Mouse (Mus musculus) erythroblast, adult 5-6 weeks (primary cell): Measurements from ENCODE around the gene Ttll2. TPM values are rescaled to one million over a fixed set of nuclear protein-coding genes. Genes with fewer than 3 reads are reported as not detected.
"Not testable (repeated sequence)": the region's sequence is repeated elsewhere in the genome, so short reads cannot be mapped to it uniquely, and the experiment has no call there.

Experiments used
- ATAC-seq: replicated peaks from 2 replicates; pipeline ENCODE4 v1.8.0; 2016; ENCODE audit warnings: moderate number of reproducible peaks, mild to moderate bottlenecking, moderate TSS enrichment, inconsistent platforms; ENCODE audit not compliant: poor library complexity, low FRiP score, severe bottlenecking
- total RNA-seq, 2 experiments: library from RNA; stranded (forward) in 1 of 2; stranded (reverse) in 1 of 2; fragments of 150-400 nt in 1 of 2; fragments of 200-764, 138-1000 nt in 1 of 2; gene quantifications; 2 replicates each; pipeline versions ENCODE4 v1.2.3 to v1.2.4; 2015 to 2017; ENCODE audit warnings: low replicate concordance in 2 of 2

Gene Ttll2
- not detected in 2 replicates for total RNA-seq (2015; ENCODE audit: low replicate concordance)
- not detected in 2 replicates for total RNA-seq (2017; ENCODE audit: low replicate concordance)

GRCm38 (mm10) chr17:7352596-7352995 is at the start of gene Ttll2:
Gene Ttll2, minus strand, starts transcription at chr17:7352696.
- ATAC-seq = not testable (repeated sequence)

DNA sequence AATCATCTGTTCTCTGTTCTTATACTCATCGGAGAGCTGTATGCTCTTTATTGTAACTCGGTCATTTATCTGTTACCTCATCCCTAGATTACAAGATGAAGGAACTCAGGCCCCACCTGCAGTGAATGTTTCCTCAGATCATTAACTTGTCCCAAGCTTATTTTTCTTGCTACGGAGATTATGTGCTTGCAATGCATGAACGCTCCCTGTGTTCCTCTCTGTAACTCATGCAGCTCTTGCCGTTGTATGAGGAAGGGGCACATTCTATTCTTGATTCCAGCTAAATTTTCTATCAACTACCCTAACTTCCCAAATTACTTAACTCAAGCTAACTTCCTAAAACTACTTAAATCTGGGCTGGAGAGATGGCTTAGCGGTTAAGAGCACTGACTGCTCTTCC is 47.3 kb upstream of the Ttll2 start:
- not testable (repeated sequence) for ATAC-seq

GRCm38 (mm10) chr17:7398198-7398847 is 45.8 kb upstream of the Ttll2 start:
- ATAC-seq = not testable (repeated sequence)

GRCm38 (mm10) chr17:7397079-7397478 is 44.6 kb upstream of the Ttll2 start:
- ATAC-seq = not testable (repeated sequence)

DNA sequence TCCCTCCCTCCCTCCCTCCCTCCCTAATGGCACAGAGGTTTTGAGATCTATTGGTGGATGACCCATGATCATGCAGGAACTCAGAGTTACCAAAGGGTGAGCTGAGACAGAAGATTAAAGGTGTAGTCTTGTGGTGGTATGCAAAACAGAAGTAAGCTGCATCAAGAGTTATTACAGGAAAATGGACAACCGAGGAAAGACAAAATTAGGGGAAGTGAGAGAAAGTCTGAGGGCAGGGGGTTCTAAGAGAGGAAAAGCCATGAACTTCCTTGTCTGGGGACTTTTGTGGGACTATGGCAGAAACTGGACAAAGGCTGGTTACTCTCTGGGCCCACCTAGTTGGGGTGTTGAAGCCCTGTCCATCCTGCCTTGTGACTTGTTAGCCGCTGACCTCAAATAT is 43.8 kb upstream of the Ttll2 start:
- not testable (repeated sequence) for ATAC-seq

DNA sequence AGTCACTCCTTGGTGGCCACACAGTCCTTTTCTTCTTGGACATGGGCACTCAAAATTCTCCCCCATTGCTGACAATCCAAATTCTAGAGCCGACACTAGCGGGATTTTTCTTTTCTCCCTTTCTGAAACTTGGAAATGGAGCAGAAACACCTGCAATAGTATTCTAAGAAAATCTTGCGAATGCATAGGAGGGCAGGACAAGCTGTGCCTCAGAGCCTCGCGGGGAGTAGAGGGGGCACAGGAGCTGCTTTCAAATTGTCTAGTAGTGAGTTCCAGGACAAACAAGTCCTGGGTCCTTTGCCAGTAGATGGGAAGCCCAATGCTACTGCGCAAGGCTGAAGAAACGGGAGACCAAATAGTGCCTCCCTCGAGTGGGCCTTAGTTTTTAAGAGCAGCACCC is 43.2 kb upstream of the Ttll2 start:
- not testable (repeated sequence) for ATAC-seq

DNA sequence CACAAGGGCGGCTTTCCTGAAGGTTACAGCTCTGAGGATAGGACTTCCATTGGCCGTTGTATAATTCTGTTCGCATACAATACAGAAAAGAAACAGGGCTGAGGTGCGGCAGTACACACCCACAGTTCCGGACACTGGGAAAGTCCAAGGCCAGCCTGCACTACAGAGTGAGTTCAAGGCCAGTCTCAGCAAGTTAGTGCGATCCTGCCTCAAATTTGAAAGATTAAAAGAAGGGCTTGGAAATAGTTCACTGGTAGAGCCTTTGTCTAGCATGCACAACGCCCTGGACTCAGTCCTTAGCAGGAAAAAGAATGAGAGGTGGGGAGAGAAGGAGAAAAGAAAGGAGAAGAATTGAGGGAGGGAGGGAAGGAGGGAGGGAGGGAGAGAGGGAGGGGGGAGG is 42.6 kb upstream of the Ttll2 start:
- not testable (repeated sequence) for ATAC-seq

- ATAC-seq = not testable (repeated sequence)
These were observed 37.4 kb upstream of the Ttll2 start for GRCm38 (mm10) chr17:7389898-7390297.

DNA sequence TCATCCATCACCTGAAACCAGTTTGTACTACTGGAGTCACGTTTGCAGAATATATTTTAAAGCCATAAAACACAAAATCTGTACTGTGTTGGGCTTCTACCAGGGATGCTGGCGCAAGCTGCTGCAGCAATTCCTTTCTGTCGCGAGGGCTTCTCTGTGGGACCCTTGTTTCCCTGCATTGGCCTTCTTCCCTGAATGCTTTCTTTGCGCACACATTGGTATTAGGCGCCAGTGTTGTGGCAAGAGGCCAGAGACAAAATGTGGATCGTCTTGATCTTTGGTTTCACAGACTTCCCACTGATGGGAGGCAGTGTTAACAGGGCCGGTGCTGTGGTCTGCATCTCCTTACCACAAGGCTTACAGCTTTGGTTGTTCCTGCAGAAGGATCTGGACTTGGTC is 36.5 kb upstream of the Ttll2 start:
- ATAC-seq = not testable (repeated sequence)

GRCm38 (mm10) chr17:7388341-7388957 is 36.0 kb upstream of the Ttll2 start:
- ATAC-seq = not testable (repeated sequence)

- not testable (repeated sequence) for ATAC-seq
These were observed 33.5 kb upstream of the Ttll2 start for GRCm38 (mm10) chr17:7386016-7386415.

- not testable (repeated sequence) for ATAC-seq
These were observed 32.9 kb upstream of the Ttll2 start, which contains the start of gene Unc93a2 for GRCm38 (mm10) chr17:7385364-7385763. Gene Unc93a2, minus strand, starts transcription at chr17:7385464.

GRCm38 (mm10) chr17:7383167-7384143 is 31.0 kb upstream of the Ttll2 start:
- not testable (repeated sequence) for ATAC-seq

DNA sequence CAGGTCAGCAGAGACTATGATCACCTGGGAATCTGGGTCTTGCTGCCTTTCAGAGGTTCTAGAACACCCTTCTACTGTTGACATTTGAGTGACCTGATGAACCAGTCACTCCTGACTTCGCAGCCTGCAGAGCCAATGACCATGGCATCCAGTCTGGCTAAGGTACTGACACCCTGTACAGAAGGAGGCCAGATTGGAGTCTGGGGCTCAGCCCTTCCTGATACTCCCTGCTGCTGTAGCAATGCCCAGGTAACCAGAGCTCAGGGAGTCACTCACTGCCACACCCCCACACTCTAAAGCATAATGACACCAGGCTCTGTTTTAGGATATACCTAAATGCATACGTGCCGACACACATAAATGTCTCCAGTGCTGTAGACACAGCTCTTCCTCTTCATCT is 30.2 kb upstream of the Ttll2 start:
- not testable (repeated sequence) for ATAC-seq

DNA sequence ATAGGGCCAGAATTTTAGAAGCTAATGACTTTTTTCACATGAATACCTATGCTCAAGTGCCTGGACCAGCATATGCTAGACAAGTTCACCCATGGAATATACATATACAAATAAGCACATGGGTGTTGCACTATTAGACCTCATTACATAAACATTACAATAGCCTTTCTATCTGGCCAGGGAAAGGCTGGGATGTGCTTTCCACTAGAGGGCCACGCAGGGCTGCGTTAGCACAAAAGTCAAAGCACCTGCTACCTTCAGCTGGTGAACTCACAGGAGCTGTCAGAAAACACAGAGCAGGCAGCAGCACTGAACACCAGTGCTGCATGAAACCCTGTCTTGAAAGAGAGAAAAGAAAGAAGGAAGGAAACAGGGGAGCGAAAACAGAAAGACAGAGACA is 25.4 kb upstream of the Ttll2 start:
- ATAC-seq = not testable (repeated sequence)

GRCm38 (mm10) chr17:7376951-7377700 is 24.6 kb upstream of the Ttll2 start:
- peak; percentile 60; the same call in 1 of the 2 replicates for ATAC-seq

DNA sequence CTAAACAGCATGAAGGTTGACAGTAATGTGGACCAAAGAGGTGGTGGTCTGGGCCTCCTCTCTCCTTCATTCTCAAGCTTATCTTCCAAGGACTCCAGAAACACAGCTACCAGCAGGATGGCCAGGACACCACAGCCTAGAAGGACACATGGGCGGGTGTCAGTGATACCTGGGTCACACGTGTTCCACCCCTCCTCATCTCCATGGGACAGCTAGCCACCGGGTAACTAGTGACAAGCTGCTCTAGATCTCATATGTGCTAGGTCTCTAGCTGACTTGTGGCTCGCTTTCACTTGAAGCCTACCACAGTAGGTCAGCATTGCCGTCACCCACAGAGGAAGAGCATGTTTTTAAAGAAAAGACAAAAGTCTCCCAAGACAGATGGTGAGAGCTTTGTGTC is 19.4 kb upstream of the Ttll2 start, which contains the start of gene Gm49630:
Gene Gm49630 (minus strand): TSS at position 101 of the 400 bp plus-strand sequence.
- not testable (repeated sequence) for ATAC-seq

DNA sequence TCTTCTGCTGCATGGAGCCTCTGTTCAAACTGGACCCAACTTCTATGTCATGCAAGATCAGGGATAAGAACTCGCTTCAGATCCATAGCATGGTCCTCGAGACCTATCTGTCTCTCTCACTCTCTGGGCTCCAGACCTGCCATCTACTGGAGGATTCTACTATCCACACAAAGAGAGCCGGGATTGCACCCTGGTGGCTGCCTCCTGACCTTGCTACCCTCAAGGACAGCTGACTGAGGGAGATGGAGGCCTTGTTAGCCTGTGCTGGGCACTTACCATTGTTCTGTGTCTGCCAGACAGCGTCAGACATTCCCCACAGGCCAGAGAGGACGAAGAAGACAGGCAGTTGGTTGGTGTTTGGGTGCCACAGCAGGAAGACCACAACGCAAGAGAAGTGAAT is 16.9 kb upstream of the Ttll2 start:
- ATAC-seq = not testable (repeated sequence)

DNA sequence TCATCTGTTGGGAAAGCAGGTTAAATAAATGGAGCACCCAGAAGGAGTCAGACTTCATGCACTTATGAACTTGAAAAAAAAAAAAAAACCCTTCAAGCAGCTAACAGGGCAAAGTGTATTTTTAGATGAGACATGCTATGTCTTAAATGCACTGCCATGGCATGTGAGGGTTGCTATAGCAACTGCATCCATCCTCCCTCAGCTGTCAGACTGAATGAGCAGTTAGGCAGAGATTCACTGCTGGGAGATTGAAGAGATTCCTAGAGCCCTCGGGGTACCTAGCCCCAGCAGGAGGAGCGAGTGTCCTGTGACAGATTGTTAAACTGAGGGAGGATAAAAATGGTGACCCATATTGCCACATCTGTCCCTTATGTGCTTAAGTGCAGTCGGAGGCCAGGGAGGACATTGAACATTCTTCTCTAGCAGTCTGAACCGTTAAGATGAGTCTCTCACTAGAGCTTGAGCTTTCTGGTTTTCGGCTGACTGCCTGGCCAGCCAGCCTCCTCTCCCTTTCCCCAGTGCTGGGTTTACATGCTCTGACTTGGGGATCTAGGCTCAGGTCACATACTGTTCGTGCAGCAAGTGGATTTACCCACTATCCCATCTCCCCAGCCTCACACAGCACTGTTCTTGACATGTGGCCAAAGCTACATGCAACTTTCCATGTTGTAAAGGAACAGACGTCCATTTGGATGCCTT is 14.3 kb upstream of the Ttll2 start:
- not testable (repeated sequence) for ATAC-seq
